Mouse (Mus musculus): Measurements from ENCODE around the gene Stn1.

The Stn1 gene

DNA sequence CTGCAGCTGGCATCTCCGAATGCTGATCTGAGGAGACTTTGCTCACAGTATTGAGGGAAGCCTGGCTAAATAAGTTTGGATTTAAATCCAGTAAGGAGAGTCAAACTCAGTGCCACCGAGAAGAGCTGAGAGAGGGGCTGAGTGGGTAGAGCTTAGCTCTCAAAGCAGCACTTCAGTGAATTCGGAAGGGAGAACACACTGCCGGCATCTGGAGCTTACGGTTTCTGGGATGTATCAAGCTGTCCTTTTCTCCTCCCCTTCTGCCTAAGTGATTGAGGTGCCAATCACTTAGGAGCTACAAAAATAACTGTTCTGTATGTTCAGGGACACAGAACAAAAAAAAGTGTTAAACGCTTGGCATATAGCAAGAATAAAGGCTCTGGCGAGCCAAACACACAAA lies 5.1 kb upstream of the Stn1 start:
- DNase-seq (ENCODE audit: low spot score) = no peak

DNA sequence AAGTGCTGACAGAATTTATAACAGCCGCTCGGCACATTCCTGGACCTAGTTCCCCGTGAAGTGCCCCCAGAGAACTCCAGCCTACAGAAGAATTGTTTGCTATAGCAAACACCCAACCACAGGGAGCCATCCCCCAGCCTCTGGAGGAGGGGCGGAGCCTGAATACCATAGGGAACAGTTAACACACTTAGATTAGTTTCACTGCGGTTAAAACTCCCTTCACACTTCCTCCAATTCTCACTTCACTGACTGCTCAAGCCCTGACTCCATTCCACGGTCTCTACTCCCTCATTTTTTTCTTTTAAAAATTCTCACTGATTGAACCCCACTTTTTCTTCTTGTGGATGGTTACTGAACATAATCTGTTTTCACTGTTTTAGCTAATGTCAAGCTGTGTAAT lies 1.5 kb upstream of the Stn1 start:
- DNase-seq (ENCODE audit: low spot score) = no peak

DNA sequence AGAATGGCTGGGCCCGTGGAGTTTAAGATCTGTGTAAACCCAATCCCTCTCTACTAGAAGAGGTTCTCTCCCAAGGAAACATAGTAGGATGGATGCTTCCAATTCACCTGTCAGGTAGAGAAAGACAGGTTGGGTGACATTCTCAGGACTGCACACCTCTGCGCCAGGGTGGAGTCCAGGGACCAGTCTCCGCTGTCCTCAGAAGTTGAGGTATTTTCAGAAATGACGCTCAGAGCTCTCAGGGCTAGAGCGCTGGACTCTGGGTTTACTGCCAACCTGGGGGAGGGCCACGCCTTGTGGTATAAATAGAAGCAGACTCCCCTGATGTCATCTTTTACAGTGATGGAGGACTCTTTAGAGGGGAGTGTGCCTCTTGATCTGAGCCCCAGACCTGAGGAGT lies 572 bp upstream of the Stn1 start:
- DNase-seq (ENCODE audit: low spot score) = no peak

DNA sequence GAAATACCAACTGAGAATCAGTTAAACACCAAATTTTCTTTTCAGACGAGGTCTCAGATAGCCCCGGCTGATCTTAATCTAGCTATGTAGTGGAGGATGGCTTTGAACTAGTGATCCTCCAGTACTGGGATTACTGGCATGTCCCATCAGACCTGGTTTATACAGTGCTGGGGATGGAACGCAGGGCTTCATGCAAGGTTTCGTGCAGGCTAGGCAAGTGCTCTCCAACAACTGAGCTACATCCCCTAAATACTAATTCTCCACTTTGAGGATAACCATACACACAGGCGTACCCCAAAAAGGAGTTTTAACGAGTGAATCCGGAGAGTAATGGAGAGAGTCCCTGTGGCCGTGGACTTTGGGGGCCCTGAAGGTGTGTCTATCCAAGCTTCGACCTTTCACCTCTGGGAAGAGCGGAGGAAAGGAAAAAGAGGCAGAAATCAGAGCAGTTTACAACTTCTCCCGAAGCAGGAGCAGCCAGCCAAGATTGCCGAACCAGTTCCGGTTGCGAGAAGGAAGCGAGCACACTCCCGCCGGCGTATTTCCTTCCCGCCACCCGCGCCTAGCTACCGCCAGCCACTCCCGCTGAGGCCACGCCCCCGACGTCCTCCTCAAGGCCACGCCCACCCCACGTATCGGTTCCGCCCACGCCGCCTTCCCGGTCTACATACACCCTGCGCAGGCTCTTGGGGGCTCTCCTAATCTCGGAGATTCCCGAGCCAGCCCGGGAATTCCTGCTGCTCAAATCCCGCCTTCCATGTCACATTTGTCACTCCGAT lies 597 bp downstream of the Stn1 start:
- DNase-seq (ENCODE audit: low spot score) = peak; percentile 94

DNA sequence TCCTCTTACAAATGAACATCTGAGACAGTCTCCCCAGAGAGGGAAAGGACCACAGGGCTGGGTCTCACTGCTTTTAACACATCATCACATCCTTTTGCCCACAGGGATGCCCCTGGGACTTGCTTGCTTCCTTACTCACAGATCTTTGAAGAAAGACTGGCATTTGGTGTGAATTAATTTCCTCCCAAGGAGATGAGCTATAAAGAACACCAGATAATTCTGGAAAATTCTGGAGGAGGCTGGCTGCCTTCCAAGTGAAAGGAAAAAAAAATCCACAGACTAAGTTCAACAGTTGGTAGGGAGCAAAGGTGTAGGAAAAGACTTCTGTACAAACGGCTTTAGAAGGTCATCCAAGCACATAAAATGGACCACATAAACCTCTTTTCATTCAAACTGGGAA lies 3.2 kb downstream of the Stn1 start:
- no peak for DNase-seq (ENCODE audit: low spot score)

DNA sequence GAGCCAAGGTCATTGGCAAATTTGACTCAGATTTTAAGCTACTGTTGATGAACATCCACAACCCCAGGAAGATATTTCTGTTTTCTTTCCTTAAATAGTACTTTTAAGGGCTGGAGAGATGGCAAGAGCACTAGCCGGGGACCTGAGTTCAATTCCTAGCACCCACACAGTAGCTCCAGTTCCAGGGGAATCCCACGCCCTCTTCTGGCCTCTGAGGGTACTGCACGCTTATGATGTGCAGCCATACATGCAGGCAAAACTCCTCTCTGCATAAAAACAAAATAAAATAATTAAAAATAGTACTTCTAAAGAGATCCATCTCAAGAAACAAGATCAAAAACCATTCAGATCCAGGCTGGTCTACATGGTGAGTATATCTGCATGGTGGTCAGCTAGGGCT lies 4.9 kb downstream of the Stn1 start:
- no peak for DNase-seq (ENCODE audit: low spot score)

DNA sequence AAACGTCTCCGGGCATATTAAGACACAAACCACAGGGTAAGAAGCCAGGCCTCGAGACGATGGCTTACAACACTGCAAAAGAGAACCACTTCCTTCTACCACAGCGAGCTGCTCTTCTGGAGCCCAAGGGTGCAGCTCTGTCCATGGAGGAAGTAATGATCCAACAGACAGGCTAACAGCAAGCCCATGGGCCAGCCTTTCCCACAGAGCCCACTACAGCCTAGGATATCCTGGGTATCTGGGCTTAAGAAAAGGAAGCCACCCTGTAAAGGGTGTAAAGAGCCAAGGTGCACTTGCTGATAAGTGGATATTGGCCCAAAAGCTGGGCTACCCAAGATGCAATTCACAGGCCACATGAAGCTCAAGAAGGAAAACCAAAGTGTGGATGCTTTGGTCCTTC lies 6.0 kb downstream of the Stn1 start:
- DNase-seq (ENCODE audit: low spot score) = no peak

DNA sequence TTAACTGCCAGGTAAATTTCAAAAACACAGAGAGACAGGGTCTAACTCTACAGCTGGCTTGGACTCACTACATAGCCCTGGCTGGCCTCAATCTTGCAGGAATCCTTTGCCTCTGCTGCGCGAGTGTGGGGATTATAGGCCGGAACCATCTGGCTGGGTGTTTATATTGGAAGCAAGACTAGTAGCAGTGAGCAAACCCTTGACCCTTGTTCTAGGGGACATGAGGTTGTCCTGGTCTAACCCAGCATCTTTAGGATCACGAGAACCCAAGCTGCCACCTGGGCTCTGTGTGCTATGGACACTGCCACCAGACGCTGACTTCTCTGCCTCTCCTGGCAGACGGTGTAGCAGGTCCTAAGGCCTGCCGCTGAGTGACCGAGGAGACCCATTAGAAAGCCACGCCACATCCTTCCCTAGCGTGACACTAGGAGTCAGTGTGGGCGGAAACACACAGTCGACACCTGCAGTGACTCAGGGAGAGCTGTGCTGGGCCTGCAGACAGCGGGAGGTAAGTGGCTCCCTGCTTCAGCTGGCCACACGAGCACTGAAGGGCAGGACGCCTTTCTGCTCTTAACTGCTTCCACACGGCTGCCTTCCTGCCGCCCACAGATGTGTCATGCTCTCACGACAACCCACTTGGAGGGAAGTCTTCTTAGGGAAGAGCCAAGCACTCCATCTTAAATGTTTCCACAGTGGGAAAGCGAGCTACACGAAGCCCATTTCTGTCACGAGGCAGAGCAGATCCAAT lies 10.9 kb downstream of the Stn1 start:
- DNase-seq (ENCODE audit: low spot score) = no peak

DNA sequence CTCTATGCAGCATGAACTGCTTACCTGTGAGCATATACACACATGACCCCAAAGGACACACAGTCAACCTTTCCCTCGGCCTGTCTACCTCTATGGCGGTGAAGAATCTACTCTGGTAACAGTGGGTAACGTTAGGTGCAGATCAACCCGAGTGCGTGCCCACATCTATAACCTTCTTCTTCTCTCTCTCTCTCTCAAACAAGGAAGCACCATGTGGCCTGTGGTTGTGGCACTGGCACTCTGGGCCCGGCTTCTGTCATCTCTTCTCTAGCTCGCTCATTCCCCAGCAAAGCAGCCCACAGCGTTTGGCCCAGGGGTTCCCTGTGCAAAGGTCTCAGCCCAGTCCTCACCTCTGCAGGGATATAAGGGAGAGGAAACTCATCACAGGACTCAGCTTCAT lies 12.4 kb downstream of the Stn1 start:
- no peak for DNase-seq (ENCODE audit: low spot score)

DNA sequence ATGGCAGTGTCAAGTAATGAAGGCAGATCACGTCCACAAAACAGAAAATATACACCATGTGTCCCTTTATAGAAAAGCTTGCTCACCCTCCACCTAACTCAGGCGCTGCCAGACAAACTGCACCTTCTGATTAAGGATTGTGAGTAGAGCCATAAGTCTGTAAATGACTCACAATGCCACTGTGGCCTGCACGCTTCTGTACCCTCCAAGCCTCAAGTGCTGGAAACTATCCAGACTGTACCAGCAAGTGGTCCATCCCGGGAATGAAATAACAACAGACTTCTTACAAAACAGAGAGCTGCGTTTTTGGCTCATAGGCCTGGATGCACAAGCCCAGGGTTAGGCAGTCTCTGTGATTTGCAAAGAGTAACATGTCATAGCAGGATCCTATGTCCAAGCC lies 15.9 kb downstream of the Stn1 start:
- no peak for DNase-seq (ENCODE audit: low spot score)

DNA sequence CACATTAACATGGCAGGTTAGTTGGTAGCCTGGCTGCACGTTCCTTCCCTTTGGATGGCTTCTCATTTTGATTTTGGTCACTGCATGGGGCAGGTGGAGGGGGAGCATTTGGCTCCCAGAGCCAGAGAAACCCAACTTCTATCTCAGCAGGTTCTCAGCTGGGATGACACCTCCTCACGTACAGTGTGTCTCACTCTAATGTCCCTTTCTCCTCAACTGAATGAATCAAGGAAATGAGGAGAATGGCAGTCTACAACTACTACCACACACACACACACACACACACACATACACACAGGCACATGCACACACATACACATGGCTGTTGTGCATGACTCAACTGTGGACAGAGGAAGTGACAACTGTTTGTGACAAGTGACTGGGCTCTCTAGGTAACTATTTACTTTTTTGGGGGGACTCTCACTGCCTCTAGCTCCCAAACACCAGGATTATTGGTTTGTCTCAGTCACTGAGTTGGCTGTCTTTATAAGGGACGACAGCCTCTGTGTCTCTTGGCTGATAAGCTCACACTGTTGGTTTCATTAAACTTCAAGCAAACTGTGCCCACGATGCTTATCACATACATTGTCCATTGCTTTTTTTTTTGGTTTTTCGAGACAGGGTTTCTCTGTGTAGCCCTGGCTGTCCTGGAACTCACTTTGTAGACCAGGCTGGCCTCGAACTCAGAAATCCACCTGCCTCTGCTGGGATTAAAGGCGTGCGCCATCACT lies 18.0 kb downstream of the Stn1 start:
- DNase-seq (ENCODE audit: low spot score) = no peak

DNA sequence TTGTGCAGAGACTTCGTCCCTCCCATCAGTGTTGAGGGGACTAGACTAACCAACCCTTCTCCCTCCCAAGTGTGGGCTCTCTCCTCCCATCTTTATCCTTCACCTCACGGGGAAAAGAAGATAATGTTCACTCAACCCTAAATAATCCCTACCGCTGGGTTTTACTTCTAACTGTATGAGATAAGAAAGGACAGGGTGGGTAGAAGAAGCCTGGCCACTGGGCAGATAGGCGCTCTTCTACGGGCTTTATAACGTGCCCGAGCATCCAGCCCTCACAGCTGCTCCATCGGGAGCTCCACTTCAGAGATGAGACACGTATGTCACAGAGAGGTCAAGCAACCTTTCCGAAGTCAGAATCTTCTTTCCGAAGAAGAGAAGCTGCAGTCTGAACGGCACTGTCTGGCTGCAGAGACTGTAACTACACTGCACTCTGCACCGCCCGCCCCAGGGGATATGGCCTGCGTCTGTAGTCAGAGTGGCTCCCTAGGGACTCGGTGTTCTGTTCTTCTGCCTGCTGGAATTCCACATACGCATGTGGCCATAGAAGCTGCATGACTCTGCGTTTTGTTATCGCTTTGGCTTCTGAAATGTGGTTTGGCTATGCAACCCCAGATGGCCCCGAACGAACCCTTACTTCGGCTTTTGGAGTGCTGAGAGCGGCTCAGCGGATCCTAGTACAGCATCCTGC lies 18.7 kb downstream of the Stn1 start:
- DNase-seq (ENCODE audit: low spot score) = no peak

DNA sequence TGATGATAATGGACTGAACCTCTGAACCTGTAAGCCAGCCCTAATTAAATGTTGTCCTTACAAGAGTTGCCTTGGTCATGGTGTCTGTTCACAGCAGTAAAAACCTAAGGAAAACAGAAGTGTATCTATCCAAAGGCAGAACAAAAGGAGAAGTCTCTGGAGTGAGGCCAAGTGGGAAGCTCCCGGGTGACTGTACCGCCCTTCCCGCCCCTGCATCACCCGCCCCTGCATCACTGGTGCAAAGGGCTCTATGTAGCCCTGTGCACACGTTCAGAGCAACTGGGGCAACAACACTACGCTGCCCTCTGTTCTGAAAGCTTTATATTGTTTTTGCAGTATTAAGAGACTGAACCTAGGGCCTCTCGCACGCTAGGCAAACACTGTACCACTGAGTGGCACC lies 19.7 kb downstream of the Stn1 start:
- no peak for DNase-seq (ENCODE audit: low spot score)

DNA sequence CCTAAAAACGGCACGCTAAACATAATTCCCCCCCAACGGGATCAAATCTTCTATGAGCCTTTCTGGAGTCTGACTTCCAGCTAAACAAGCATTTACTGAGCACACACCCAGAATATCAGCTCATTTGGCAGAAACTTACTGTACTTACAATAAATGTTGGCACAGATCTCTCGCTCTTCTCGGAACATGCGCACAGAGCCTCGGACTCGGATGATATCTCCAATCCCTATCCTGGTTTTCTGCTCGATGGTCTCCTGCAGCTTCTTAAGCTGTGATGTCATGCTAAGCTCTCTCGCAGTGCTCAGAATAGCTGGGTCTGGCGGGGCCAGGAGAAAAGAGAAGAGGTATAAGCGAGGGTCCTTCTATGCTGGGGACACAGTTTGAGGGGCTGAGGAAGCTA lies 20.4 kb downstream of the Stn1 start:
- DNase-seq (ENCODE audit: low spot score) = no peak

DNA sequence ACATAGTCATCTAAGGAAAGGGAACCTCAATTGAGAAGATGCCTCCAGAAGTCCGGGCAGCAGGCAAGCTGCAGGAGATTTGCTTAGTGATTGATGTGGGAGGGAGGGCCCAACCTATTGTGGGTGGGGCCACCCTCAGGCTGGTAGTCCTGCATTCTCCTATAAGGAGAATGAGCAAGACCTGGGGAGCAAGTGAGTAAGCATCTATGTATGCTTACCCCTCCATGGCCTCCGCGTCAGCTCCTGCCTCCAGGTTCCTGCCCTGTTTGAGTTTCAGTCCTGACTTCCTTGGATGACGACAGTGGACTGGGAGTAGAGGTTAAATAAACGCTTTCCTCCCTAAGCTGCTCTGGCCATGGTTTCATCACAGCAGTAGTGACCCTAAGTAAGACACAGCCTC lies 22.2 kb downstream of the Stn1 start:
- DNase-seq (ENCODE audit: low spot score) = no peak

DNA sequence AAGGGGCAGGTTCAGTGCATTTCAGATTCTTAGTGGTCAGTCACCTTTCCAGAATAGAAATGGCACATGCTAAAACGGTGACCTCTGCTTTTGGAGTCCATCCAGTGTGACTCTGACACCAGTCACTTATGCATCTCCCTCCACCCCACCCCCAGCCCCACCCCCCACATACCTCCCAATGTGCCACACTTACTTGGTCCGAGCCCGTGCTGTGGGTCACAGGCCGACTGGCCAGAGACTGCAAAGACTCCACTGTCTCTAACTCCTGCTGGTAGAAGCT lies 23.7 kb downstream of the Stn1 start:
- no peak for DNase-seq (ENCODE audit: low spot score)

DNA sequence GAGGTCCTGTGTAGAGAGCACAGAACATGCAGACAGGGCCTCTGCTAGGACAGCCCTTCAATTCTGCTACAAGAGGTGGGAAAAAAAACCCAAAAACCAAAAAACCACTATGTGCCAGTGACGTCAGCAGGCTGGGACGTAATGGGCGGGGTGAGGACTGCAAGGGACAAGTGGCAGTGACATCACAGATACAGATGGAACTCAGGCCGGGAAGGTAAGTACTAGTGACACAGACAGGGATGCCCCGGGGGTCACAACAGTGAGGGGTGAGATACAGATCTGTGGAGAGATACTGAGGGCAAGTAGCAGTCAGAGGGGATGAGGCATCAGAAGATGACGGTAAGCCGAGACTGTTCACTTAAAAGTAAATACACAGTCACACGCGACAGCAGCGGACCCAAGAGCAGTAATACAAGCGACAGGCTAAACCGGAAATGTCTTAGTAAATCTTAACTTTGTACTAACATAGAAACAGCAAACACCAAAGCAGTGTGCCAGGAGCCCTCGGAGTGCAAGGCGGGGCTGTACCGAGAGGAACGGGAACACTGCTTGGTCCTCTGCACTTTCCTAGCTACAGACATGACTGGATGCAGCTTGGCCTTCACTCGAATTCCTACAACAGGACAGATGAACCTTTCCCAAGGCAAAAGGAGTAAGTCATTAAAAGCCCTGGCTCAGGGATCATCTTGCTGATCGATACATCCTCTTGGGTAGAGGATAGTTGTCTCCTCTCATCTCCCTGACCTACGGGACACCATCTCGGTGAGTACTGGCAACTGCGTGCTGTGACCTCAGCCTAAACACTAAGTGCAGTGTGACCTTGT lies 24.3 kb downstream of the Stn1 start:
- DNase-seq (ENCODE audit: low spot score) = no peak

DNA sequence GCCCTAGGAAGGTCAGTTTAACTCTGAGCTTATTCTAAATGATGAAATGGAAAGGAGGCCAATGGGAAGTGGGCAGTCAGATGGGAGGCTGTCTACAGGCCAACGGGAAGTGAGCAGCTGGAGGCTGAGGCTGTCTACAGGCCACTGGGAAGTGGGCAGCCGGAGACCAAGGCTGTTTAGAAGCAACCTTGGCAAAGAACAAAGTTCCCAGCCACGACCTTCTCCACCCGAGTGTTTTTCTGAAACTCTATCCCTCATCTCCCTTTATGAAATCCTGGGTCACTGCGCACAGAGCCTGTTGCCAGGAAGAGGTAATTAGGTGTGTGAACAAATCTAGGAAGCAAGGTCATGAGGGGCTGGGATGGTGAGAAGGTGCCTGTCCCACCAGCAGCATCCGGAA lies 25.3 kb downstream of the Stn1 start:
- DNase-seq (ENCODE audit: low spot score) = no peak

DNA sequence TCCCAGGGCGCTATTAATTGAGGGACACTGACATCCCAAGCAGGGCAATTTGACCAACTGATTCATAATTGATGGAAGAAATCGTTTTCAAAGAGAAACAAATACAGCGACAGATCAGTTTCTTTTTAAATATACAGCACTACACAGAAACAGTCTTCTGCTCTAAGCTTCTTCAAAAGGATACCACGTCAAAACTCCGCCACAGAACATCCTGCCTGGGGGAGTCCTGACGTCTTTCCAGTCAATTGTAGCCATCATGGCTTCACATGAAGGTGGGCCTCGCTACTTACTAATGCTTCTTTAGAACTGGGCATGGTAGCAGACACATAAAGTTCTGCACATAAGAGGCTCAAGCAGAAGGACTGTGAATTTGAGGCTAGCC lies 26.0 kb downstream of the Stn1 start:
- DNase-seq (ENCODE audit: low spot score) = no peak

DNA sequence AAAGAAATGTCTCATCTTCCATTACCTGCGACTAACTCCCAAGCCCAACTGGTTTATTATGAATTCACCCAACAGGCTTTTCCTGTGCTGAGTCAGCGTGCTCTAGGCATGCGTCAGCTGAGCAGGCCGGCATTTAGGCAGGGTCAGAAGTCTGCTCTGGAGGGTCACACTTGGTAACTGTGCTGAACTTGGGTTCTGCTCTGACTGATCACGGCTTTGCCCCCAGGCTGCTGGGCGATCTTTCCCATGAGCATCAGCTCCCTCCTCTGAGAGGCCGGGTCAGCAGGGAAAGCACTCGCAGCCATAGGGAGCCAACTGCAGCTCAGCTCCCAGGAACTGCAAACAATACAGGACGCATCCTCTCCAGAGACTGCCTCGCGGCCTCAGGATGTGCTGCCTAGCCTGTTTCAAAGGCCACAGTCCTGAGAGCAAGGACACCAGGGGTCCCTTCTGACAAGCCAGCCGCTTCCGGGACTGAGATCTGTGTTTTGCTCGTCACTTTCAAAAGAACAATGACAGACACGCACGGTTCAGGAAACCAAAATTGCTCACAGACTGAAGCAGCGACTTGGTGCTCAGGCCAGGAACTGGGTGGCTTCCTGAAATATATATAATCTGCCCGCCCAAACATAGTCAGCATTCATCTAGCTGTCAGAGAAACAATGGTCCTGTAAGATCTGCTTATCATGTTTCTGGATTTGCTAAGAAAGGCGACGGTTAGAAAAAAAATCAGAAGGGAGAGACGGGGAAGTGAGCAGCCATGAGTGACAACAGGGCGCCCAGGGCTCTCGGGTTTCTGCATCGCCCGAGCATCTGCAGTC lies 26.6 kb downstream of the Stn1 start:
- no peak for DNase-seq (ENCODE audit: low spot score)

DNA sequence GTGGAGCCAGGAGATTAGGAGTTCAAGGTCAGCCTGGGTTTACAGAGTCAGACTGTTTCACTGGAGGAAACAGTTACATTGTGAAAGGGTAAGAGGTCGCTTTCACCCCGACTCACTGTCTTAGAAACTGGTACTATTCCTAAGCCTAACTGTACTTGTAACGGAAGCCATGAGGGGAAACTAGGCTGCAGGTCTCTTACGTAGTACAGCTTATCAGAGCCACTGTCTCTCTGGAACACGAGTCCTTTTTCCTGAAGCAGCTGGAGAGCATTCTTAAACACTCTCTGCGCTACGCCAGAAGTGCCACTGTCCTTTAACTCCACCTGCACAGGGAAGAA lies 27.2 kb downstream of the Stn1 start:
- no peak for DNase-seq (ENCODE audit: low spot score)

All from urinary bladder, postnatal 10 days (tissue).